ENCODE assay signal across 24 mouse cellular contexts in the genomic region with DNA sequence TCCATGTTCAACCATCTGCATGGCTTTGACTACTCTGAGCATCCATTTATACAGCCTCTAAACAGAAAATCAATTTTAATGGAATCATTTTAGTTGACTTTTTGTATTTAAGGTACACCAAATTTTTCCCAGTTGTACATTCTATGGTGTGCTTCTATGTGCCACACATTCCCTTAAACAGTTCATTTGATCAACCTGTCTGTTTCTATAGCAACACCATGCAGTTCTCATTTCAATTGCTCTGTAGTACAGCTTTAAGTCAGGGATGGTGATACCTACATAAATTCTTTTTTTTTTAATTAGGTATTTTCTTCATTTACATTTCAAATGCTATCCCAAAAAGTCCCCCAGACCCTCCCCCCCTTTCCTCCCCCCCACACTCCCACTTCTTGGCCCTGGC.
"Had no signal": no experiment of that assay in that cellular context is flagged by ENCODE, and none has a peak within 500 bp of the region (broad histone marks: within the 10 kb centered on the region; RNA-seq: fewer than 3 reads in every experiment).

No protein-coding gene starts in this region.

- H3K27me3 ChIP-seq: embryonic facial prominence, embryonic 12.5 days; embryonic facial prominence, embryonic 13.5 days; embryonic facial prominence, embryonic 15.5 days; forebrain, embryonic 12.5 days; forebrain, embryonic 15.5 days had no signal

- H3K4me2 ChIP-seq: embryonic facial prominence, embryonic 12.5 days; embryonic facial prominence, embryonic 13.5 days; embryonic facial prominence, embryonic 15.5 days; forebrain, embryonic 12.5 days; forebrain, embryonic 15.5 days had no signal

- H3K4me1 ChIP-seq: embryonic facial prominence, embryonic 10.5 days; embryonic facial prominence, embryonic 12.5 days; embryonic facial prominence, embryonic 13.5 days; embryonic facial prominence, embryonic 15.5 days; forebrain, embryonic 10.5 days; forebrain, embryonic 12.5 days had no signal

- H3K9ac ChIP-seq: embryonic facial prominence, embryonic 12.5 days; embryonic facial prominence, embryonic 13.5 days; embryonic facial prominence, embryonic 15.5 days; forebrain, embryonic 12.5 days; forebrain, embryonic 15.5 days had no signal

- H3K4me3 ChIP-seq: embryonic facial prominence, embryonic 10.5 days; embryonic facial prominence, embryonic 12.5 days; embryonic facial prominence, embryonic 13.5 days; embryonic facial prominence, embryonic 15.5 days; erythroblast, embryonic 14.5 days; forebrain, embryonic 10.5 days; forebrain, embryonic 12.5 days; forebrain, embryonic 15.5 days; gastrocnemius, adult 2 months; heart, adult 2 months had no signal

- H3K36me3 ChIP-seq: embryonic facial prominence, embryonic 10.5 days; embryonic facial prominence, embryonic 12.5 days; embryonic facial prominence, embryonic 13.5 days; embryonic facial prominence, embryonic 15.5 days; forebrain, embryonic 10.5 days; forebrain, embryonic 12.5 days; forebrain, embryonic 15.5 days had no signal

- H3K27ac ChIP-seq: embryonic facial prominence, embryonic 10.5 days; embryonic facial prominence, embryonic 12.5 days; embryonic facial prominence, embryonic 13.5 days; embryonic facial prominence, embryonic 15.5 days; forebrain, embryonic 10.5 days; forebrain, embryonic 12.5 days; forebrain, embryonic 15.5 days; gastrocnemius, adult 2 months; heart, adult 2 months had no signal

- H3K9me3 ChIP-seq: embryonic facial prominence, embryonic 10.5 days; embryonic facial prominence, embryonic 12.5 days; embryonic facial prominence, embryonic 13.5 days; embryonic facial prominence, embryonic 15.5 days; forebrain, embryonic 10.5 days; forebrain, embryonic 12.5 days; forebrain, embryonic 15.5 days had no signal

- DNase-seq: cerebellum, adult 2 months; cerebellum, adult 8-10 months; cerebellum, adult 9-10 months; cerebellum, adult 9-11 months; cerebellum, postnatal 10 days; cerebellum, postnatal 14 days; cerebellum, postnatal 25 days; cerebellum, postnatal 36 days; embryo, embryonic 11 days; gastrocnemius, adult 2 months; gastrocnemius, postnatal 10 days; gastrocnemius, postnatal 14 days; gastrocnemius, postnatal 25 days; gastrocnemius, postnatal 36 days; heart, adult 18-20 months; heart, adult 2 months had no signal
